Mouse (Mus musculus) small intestine, adult 2 months (tissue): ENCODE data around the gene Edem2.

Experiments used
- CTCF ChIP-seq: fragments of 200-500 bp; IDR thresholded peaks from 2 replicates; pipeline ENCODE4 v1.5.1; 2012; ENCODE audit warnings: low read depth, mild to moderate bottlenecking, control low read depth, inconsistent platforms, low read length, moderate library complexity, mixed read lengths; ENCODE audit not compliant: insufficient replicate concordance, insufficient read length; ENCODE audit errors: extremely low read depth
- POLR2A ChIP-seq: fragments of 200-500 bp; IDR thresholded peaks from 2 replicates; pipeline ENCODE4 v1.6.1; 2012; ENCODE audit warnings: low read depth, mild to moderate bottlenecking, control low read depth, inconsistent platforms, low read length, moderate library complexity

GRCm38 (mm10) chr2:155655759-155656372, 73.4 kb downstream of the Edem2 start:
- TF ChIP-seq CTCF: no peak
- TF ChIP-seq POLR2A: no peak
